Mouse (Mus musculus) CH12F3 (cell line): Measurements from ENCODE around the gene Mdn1.

Experiments
- in situ Hi-C: fragments of 300-500 bp; cut with MboI; formaldehyde crosslinking; loops from 2 replicates; pipeline ENCODE4 v1.14.3; 2020; ENCODE audit warnings: low sequenced_read_pairs

Mdn1 gene

GRCm38 (mm10) chr4:32779996-32780395 lies 123.1 kb downstream of the Mdn1 start:
- in situ Hi-C loops, result no loop called here

DNA sequence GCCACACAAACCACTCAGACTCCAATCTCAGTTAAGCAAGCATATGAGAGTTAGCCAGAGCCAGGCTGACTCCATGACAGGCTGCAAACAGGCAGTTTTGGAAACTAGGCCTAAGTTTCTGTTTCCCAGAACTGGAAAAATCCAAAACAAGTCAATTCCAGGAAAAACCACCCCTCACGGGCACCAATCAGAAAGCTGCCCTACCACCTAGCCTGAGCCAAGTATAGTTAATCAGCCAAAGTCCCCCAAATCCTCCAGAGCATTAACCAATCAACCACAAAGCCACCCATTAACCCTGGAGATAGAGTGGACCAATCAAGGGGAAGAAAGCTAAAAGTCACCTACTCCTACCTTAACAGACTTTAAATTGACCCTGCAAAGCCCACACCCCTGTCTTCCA lies 130.2 kb downstream of the Mdn1 start:
- in situ Hi-C loops, result no loop called here

DNA sequence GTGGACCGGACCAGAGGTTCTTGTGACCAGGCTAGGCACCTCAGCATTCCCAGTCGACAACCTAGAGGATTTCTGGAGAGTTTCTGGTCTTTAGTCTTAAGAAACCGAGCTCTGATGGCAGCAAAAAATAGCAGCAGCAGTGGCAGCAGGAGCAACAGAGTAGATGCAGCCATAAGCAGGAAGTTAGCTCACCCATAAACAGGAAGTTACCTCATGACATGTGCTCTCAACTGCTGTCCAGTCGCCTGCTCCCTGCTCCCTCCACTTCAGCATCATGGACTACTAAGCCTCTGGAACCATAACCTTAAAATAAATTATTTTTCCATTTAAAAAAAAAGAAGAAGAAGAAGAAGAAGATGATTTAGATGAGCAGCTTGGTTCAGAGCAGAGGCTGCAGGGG lies 132.1 kb downstream of the Mdn1 start:
- in situ Hi-C loops, result no loop called here

DNA sequence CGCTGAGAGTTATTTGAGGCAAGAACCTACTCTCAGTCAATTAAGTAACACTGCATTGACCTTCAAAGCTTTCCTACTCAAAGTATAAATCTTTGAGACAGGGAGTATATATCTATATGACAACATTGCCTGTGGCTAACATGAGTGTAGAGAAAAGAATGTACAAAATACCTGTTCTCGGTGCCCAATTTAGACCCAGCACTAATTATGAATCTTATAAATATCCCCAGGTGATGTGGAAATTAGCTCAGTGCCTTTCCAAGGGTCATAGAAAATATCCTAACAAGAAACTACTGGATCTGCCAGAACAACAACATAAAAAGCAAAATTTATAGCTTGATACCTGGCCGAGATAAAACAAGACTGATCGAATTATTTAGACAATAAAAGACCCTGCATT lies 142.1 kb downstream of the Mdn1 start:
- in situ Hi-C loops, result no loop called here

DNA sequence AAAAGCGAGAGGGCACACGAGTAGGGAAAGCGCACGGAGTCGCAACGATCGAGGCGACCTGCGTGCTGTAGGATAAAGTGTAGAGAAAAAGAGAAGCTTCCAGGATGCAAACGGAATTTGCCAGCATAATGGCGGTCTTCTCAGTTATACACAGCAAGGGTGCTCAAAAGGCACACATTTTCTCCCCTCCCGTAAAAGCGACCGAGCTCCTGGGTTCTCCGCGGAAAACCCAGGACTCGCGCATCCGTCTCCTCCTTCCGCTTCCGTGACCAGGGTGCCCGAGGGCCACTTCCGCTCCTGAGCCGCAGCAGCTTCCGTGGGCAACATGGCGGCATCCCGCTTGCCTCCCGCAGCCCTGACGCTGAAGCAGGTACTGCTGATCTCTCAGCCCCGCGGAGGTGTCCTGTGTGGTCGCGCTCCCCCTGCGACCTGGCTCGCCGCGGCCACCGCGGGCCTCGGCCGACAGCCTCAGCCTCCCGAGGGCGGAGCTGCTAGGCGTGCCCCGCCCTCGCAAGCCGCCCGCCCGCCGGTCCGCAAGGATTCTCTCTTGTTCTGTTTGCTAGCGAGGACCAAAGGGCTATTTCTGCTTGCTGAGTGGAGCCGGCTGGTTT lies 143.2 kb downstream of the Mdn1 start, which contains the start of gene Lyrm2:
Gene Lyrm2 (plus strand): TSS at position 288 of the 611 bp plus-strand sequence.
- in situ Hi-C loops, result no loop called here

GRCm38 (mm10) chr4:32800577-32801170 lies 143.8 kb downstream of the Mdn1 start:
- in situ Hi-C loops, result no loop called here

- in situ Hi-C loops, result no loop called here
Measured at GRCm38 (mm10) chr4:32817478-32817877, 160.6 kb downstream of the Mdn1 start.

GRCm38 (mm10) chr4:32820676-32821075 lies 163.8 kb downstream of the Mdn1 start:
- in situ Hi-C loops, result no loop called here

DNA sequence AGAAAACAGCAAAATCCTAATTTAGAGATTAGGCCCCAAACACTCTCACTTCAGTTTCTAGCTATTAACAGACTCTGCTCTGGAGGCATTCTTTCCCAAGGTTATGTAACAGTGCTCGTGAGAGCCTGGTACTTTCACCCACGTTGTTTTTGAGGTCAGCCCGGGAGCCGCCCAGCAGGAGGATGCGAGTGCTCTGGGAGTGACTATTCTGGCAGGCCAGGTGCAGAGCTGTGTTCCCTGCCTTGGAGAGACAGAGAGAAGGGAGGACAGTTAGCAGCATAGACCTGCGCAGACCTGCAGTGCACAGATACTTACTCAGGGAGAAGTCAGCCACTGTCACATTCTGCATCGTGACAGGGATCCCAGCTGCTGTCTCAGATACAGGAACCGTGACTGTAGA lies 167.3 kb downstream of the Mdn1 start:
- in situ Hi-C loops, result no loop called here
